Mouse (Mus musculus) sigmoid colon, adult 10 weeks (tissue): ENCODE data around the gene Adamts10. TPM values are rescaled to one million over a fixed set of nuclear protein-coding genes. Genes with fewer than 3 reads are reported as not detected.

Experiments
- polyA plus RNA-seq: library from polyadenylated mRNA; stranded (reverse); fragments of 350-450 nt; fragmentation: Illumina TruSeq; extraction: RNeasy Lipid Tissue Mini Kit (QIAGEN cat#74804); gene quantifications from one replicate; pipeline ENCODE4 v1.2.3, GENCODE M21; 2014; ENCODE audit warnings: low read depth, low replicate concordance

Adamts10 gene
- 3.1 TPM for polyA plus RNA-seq

GRCm38 (mm10) chr17:33523918-33524755 lies at the start of gene Adamts10:
TSS of gene Adamts10 (plus strand) at chr17:33524204.

GRCm38 (mm10) chr17:33555223-33555855 lies 31.3 kb downstream of the Adamts10 start, which contains the start of gene Myo1f:
TSS of gene Myo1f (plus strand) at chr17:33555707.

Other genes starting within 250 kb of the Adamts10 start
- gene Zfp955b, start 234.7 kb upstream of the Adamts10 start, polyA plus RNA-seq = 27.4 TPM
- gene Zfp81, start 165.3 kb upstream of the Adamts10 start, polyA plus RNA-seq = 38.6 TPM
- 45.2 TPM for gene Zfp101, start 129.6 kb upstream of the Adamts10 start, polyA plus RNA-seq
- gene Actl9, start 91.3 kb upstream of the Adamts10 start, polyA plus RNA-seq = not detected
- 0.32 TPM for gene Myo1f, start 31.5 kb downstream of the Adamts10 start, polyA plus RNA-seq
- gene Zfp414, start 104.9 kb downstream of the Adamts10 start, polyA plus RNA-seq = 4.3 TPM
- not detected for gene Pram1, start 113.9 kb downstream of the Adamts10 start, polyA plus RNA-seq
- 415 TPM for gene Hnrnpm, start 162.7 kb downstream of the Adamts10 start, polyA plus RNA-seq
- gene March2, start 194.5 kb downstream of the Adamts10 start, polyA plus RNA-seq = 26.0 TPM
- 27.5 TPM for gene Rab11b, start 236.3 kb downstream of the Adamts10 start, polyA plus RNA-seq